Mouse (Mus musculus) midbrain, embryonic 15.5 days (tissue): ENCODE measurements at regions not wholly inside any gene's neighbourhood (a gene's known extent, or its start where the extent isn't known, plus 50 kb on each side); places are given as distances from the start of the nearest gene placed in this dataset.

Experiments
- ATAC-seq: fragments of 200-750 bp; cut with Nextera tagmentation; replicated peaks from 2 replicates; pipeline ENCODE4 v1.8.0; 2017; ENCODE audit warnings: moderate TSS enrichment
- H3K27ac ChIP-seq: fragments of 300-500 bp; sonication (generic); 2 replicates; pipeline ENCODE4 v1.5.1; 2015; ENCODE audit warnings: mild to moderate bottlenecking, inconsistent platforms
- H3K27me3 ChIP-seq: fragments of 300-500 bp; sonication (generic); replicated peaks from 2 replicates; pipeline ENCODE4 v1.6.1; 2015; ENCODE audit warnings: inconsistent platforms
- H3K36me3 ChIP-seq: fragments of 300-500 bp; sonication (generic); replicated peaks from 2 replicates; pipeline ENCODE4 v1.6.1; 2015; ENCODE audit warnings: inconsistent platforms
- H3K4me1 ChIP-seq: fragments of 300-500 bp; sonication (generic); 2 replicates; pipeline ENCODE4 v1.6.1; 2015; ENCODE audit warnings: inconsistent platforms
- H3K4me2 ChIP-seq: fragments of 300-500 bp; sonication (generic); 2 replicates; pipeline ENCODE4 v1.6.1; 2015; ENCODE audit warnings: inconsistent platforms, mild to moderate bottlenecking, moderate library complexity
- H3K4me3 ChIP-seq: fragments of 300-500 bp; sonication (generic); 2 replicates; pipeline ENCODE4 v1.5.1; 2015; ENCODE audit warnings: mild to moderate bottlenecking, inconsistent platforms
- H3K9ac ChIP-seq: fragments of 300-500 bp; sonication (generic); 2 replicates; pipeline ENCODE4 v1.6.1; 2015; ENCODE audit warnings: mild to moderate bottlenecking, inconsistent platforms
- H3K9me3 ChIP-seq: fragments of 300-500 bp; sonication (generic); 2 replicates; pipeline ENCODE4 v1.6.1; 2016; ENCODE audit warnings: inconsistent platforms
- WGBS: fragments of 180-500 bp; shearing (Covaris S2); methylation state at CpG from one replicate; pipeline ENCODE4 v1.1.7; 2015; ENCODE audit warnings: mixed read lengths; 5-methylcytosine and 5-hydroxymethylcytosine counted together

GRCm38 (mm10) chr5:97582509-97582908, 125.7 kb upstream of the Gk2 start:
- H3K4me2 ChIP-seq: no peak overlapping the region
- no peak overlapping the region for H3K4me3 ChIP-seq
- no peaks in the 10 kb centered on the region for H3K9me3 ChIP-seq
- H3K27ac ChIP-seq: no peak overlapping the region
- WGBS: 65% methylated on average over 2 of the region's 2 CpGs
- no peaks in the 10 kb centered on the region for H3K4me1 ChIP-seq
- ATAC-seq: no peak
- no peak overlapping the region for H3K9ac ChIP-seq
- H3K36me3 ChIP-seq: no peaks in the 10 kb centered on the region
- no peaks in the 10 kb centered on the region for H3K27me3 ChIP-seq

- Histone ChIP-seq H3K9ac (no peak overlapping the region), H3K4me1 (no peaks in the 10 kb centered on the region), H3K27me3 (no peaks in the 10 kb centered on the region), H3K27ac (no peak overlapping the region), H3K9me3 (no peaks in the 10 kb centered on the region), H3K4me3 (no peak overlapping the region), H3K4me2 (no peak overlapping the region), H3K36me3 (no peaks in the 10 kb centered on the region)
- no peak for ATAC-seq
- WGBS: 77% methylated on average over 5 of the region's 5 CpGs
These were observed 108.7 kb upstream of the Gk2 start for GRCm38 (mm10) chr5:97565486-97565885.

- ATAC-seq: no peak
- Histone ChIP-seq H3K9ac (no peak overlapping the region), H3K27me3 (no peaks in the 10 kb centered on the region), H3K9me3 (no peaks in the 10 kb centered on the region), H3K4me3 (no peak overlapping the region), H3K4me1 (no peaks in the 10 kb centered on the region), H3K4me2 (no peak overlapping the region), H3K27ac (no peak overlapping the region), H3K36me3 (no peaks in the 10 kb centered on the region)
- 78% methylated on average over 6 of the region's 6 CpGs for WGBS
These were observed 106.9 kb upstream of the Gk2 start for GRCm38 (mm10) chr5:97563724-97564123.

- no peaks in the 10 kb centered on the region for H3K27me3 ChIP-seq
- ATAC-seq: no peak
- WGBS: 75% methylated on average over 6 of the region's 6 CpGs
- no peak overlapping the region for H3K27ac ChIP-seq
- H3K36me3 ChIP-seq: no peaks in the 10 kb centered on the region
- no peak overlapping the region for H3K4me2 ChIP-seq
- H3K9me3 ChIP-seq: no peaks in the 10 kb centered on the region
- no peaks in the 10 kb centered on the region for H3K4me1 ChIP-seq
- no peak overlapping the region for H3K9ac ChIP-seq
- H3K4me3 ChIP-seq: no peak overlapping the region
These were observed 97.5 kb upstream of the Gk2 start for GRCm38 (mm10) chr5:97554274-97554673.

GRCm38 (mm10) chr5:97553122-97553521, 96.3 kb upstream of the Gk2 start:
- H3K36me3 ChIP-seq: no peaks in the 10 kb centered on the region

GRCm38 (mm10) chr5:97537492-97538257, 80.9 kb upstream of the Gk2 start:
- Histone ChIP-seq H3K9me3 (no peaks in the 10 kb centered on the region), H3K4me3 (no peak overlapping the region), H3K4me2 (no peak overlapping the region), H3K27me3 (no peaks in the 10 kb centered on the region), H3K4me1 (no peaks in the 10 kb centered on the region), H3K36me3 (no peaks in the 10 kb centered on the region), H3K9ac (no peak overlapping the region), H3K27ac (no peak overlapping the region)
- WGBS: 17% methylated on average over 3 of the region's 3 CpGs
- ATAC-seq: 0 out of 2 replicates have a peak, but pooled peaks have one; percentile 54

More at GRCm38 (mm10) chr5:97553122-97553521, 96.3 kb upstream of the Gk2 start:
- Histone ChIP-seq H3K4me3 (no peak overlapping the region), H3K27me3 (no peaks in the 10 kb centered on the region), H3K9me3 (no peaks in the 10 kb centered on the region), H3K4me2 (no peak overlapping the region), H3K4me1 (no peaks in the 10 kb centered on the region), H3K9ac (no peak overlapping the region), H3K27ac (no peak overlapping the region)
- 60% methylated on average over 3 of the region's 3 CpGs for WGBS
- ATAC-seq: no peak

GRCm38 (mm10) chr5:97533733-97534132, 76.9 kb upstream of the Gk2 start:
- no peak for ATAC-seq

GRCm38 (mm10) chr5:97527555-97527954, 70.7 kb upstream of the Gk2 start:
- ATAC-seq: no peak
- H3K4me1 ChIP-seq: no peaks in the 10 kb centered on the region
- H3K36me3 ChIP-seq: no peaks in the 10 kb centered on the region
- H3K9ac ChIP-seq: no peak overlapping the region
- no peaks in the 10 kb centered on the region for H3K27me3 ChIP-seq
- H3K4me3 ChIP-seq: no peak overlapping the region
- no peaks in the 10 kb centered on the region for H3K9me3 ChIP-seq
- H3K27ac ChIP-seq: no peak overlapping the region
- H3K4me2 ChIP-seq: no peak overlapping the region
- WGBS: 75% methylated on average over 5 of the region's 5 CpGs

More at GRCm38 (mm10) chr5:97533733-97534132, 76.9 kb upstream of the Gk2 start:
- Histone ChIP-seq H3K9ac (no peak overlapping the region), H3K9me3 (no peaks in the 10 kb centered on the region), H3K4me1 (no peaks in the 10 kb centered on the region), H3K36me3 (no peaks in the 10 kb centered on the region), H3K27ac (no peak overlapping the region), H3K27me3 (no peaks in the 10 kb centered on the region), H3K4me3 (no peak overlapping the region), H3K4me2 (no peak overlapping the region)
- WGBS: 60% methylated on average over 5 of the region's 5 CpGs
